Mouse (Mus musculus) liver, adult 2 months (tissue): ENCODE results near the gene Bmp2k. TPM values are rescaled to one million over a fixed set of nuclear protein-coding genes. Genes with fewer than 3 reads are reported as not detected.

Experiments used
- DNase-seq: peaks from one replicate; pipeline ENCODE4 v3.0.0-alpha.2; 2011; ENCODE audit warnings: low read depth, low spot score; ENCODE audit errors: extremely low read depth
- H3K27ac ChIP-seq: fragments of 200-500 bp; replicated peaks from 2 replicates; pipeline ENCODE4 v1.5.1; 2012; ENCODE audit warnings: low read depth, mild to moderate bottlenecking, control low read depth, inconsistent platforms, low read length; ENCODE audit not compliant: insufficient read depth
- H3K27me3 ChIP-seq: fragments of 200-500 bp; 2 replicates; pipeline ENCODE4 v1.6.1; 2012; ENCODE audit warnings: mild to moderate bottlenecking, moderate library complexity, low read length, inconsistent platforms; ENCODE audit not compliant: control insufficient read depth, insufficient read depth
- H3K36me3 ChIP-seq: fragments of 200-500 bp; 2 replicates; pipeline ENCODE4 v1.6.1; 2012; ENCODE audit warnings: low read length, inconsistent platforms; ENCODE audit not compliant: control insufficient read depth, insufficient read depth
- H3K4me1 ChIP-seq: fragments of 200-500 bp; 2 replicates; pipeline ENCODE4 v1.6.1; 2011; ENCODE audit warnings: low read length; ENCODE audit not compliant: control insufficient read depth, insufficient read depth
- H3K4me3 ChIP-seq: fragments of 200-500 bp; 2 replicates; pipeline ENCODE4 v1.5.1; 2011; ENCODE audit warnings: low read depth, mild to moderate bottlenecking, control low read depth, low read length, moderate library complexity; ENCODE audit not compliant: insufficient read depth
- H3K79me2 ChIP-seq: fragments of 200-500 bp; 2 replicates; pipeline ENCODE4 v1.6.1; 2012; ENCODE audit warnings: inconsistent platforms, mild to moderate bottlenecking, low read length, moderate library complexity; ENCODE audit not compliant: control insufficient read depth, insufficient read depth
- H3K9ac ChIP-seq: fragments of 200-500 bp; 2 replicates; pipeline ENCODE4 v1.6.1; 2012; ENCODE audit warnings: low read depth, mild to moderate bottlenecking, control low read depth, inconsistent platforms, low read length
- CTCF ChIP-seq: fragments of 200-500 bp; IDR thresholded peaks from 2 replicates; pipeline ENCODE4 v1.5.1; 2011; ENCODE audit warnings: low read depth, low read length, control low read depth
- POLR2A ChIP-seq: fragments of 200-500 bp; IDR thresholded peaks from 2 replicates; pipeline ENCODE4 v1.6.1; 2011; ENCODE audit warnings: low read length, control low read depth; ENCODE audit not compliant: insufficient read depth; ENCODE audit errors: extremely low read depth
- WGBS: fragments of 180-500 bp; shearing (Covaris S2); methylation state at CpG from one replicate; pipeline ENCODE4 v1.1.7; 2018; 5-methylcytosine and 5-hydroxymethylcytosine counted together
- polyA plus RNA-seq: library from polyadenylated mRNA; depleted of rRNA; stranded (reverse); fragments of >200 nt; gene quantifications from 2 replicates; pipeline ENCODE4 v1.2.3, GENCODE M21; 2012
- total RNA-seq: library from RNA; depleted of rRNA; stranded (reverse); fragments of >200 nt; gene quantifications from 2 replicates; pipeline ENCODE4 v1.2.3, GENCODE M21; 2014

Bmp2k gene
- total and polyA plus RNA-seq, 2 experiments, result 2.9 to 7.1 TPM

DNA sequence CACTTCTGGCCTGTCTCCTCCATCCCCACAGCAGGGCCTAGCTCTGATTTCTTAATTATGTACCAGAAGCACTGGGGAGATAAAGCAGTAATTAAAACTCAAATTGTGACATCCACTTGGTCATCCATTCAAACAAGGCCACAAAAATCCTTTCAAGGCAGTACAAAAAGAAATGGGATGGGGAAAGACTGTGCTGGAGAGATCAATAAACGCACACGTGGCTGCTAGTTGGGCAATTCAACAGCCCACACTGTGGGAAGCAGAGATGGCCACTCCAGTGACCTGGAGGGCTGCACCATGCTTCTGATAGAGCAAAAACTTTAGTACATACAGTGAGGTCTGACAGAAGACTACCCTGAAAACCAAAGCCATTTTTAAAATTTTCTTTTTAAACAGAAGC, 112.6 kb downstream of the Bmp2k start:
- Histone ChIP-seq H3K36me3 (no peaks in the 10 kb centered on the region; the same call in 1 of the 2 replicates), H3K9ac (no peak overlapping the region), H3K4me1 (peaks cover 3% of the 10 kb centered on the region; the same call in 1 of the 2 replicates), H3K27me3 (no peaks in the 10 kb centered on the region), H3K27ac (no peak overlapping the region), H3K4me3 (no peak overlapping the region), H3K79me2 (no peaks in the 10 kb centered on the region)
- no peak for TF ChIP-seq POLR2A
- no peak for TF ChIP-seq CTCF
- DNase-seq, result peak; percentile 83
- 20% methylated on average over 2 of the region's 2 CpGs for WGBS

DNA sequence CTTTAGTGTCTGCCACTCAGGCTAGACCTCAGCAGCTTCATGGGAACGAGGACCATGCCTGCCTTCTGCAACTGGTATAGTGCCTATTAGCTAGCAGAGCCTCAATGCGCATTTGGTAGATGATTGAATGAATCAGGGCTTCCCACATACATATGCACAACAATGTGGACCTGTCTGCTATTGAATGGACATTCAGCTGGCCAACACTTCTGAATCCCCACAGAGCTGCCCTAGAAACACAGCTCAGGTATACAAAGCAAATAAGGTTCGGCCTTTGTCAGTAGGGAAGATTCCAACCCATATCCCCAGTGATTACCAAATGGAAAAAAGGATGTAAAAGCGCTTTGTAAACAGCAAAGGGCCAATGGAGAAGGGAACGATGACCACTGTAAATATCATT, 113.2 kb downstream of the Bmp2k start:
- peaks cover 3% of the 10 kb centered on the region; the same call in 1 of the 2 replicates for H3K4me1 ChIP-seq
- no peak overlapping the region for H3K9ac ChIP-seq
- H3K36me3 ChIP-seq, result no peaks in the 10 kb centered on the region; the same call in 1 of the 2 replicates
- TF ChIP-seq CTCF (no peak), POLR2A (no peak)
- H3K79me2 ChIP-seq, result no peaks in the 10 kb centered on the region
- peak; percentile 23 for DNase-seq
- H3K27me3 ChIP-seq, result no peaks in the 10 kb centered on the region
- H3K4me3 ChIP-seq, result peak overlapping the region; percentile 60; the same call in 1 of the 2 replicates
- 17% methylated on average over 5 of the region's 5 CpGs for WGBS
- no peak overlapping the region for H3K27ac ChIP-seq

DNA sequence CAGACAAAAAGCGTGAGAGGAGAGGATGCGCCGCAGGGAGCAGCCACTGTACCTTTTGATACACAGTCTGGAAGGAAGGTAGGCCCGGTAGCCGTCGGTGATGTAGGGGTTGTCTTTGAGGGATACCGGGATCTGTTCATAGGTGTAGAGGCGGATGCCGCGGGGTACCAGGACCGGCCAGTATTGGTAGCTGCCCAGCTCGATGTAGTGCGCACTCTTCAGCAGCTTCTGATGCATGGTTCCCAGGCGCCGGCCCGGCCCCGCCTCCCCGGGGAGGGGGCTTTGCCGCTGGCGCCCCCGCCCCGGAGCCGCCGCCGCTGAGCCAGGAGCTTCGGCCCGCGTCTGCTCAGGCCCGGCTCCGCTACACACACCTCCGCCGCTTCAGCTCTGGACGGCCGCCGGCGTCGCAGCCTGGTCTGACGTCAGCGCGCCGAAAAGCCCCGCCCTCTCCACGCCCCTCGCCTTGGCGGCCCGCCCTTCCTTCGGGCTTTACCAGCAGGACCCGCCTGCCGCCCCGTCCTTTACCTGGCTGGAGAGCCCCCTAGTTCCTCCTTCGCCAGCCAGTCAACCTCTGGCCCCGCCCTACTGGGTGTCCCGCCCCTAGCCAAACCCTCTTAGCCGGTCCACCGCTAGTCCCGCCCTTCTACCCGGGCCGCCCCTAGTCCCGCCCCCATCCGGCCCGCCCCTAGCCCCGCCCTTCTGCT, 113.9 kb downstream of the Bmp2k start, which contains the start of gene Paqr3:
Gene Paqr3 (minus strand): TSS at position 390 of the 704 bp plus-strand sequence.
- Histone ChIP-seq H3K79me2 (no peaks in the 10 kb centered on the region), H3K9ac (peak within 1 kb of the TSS; percentile 71), H3K27ac (no peak within 1 kb of the TSS), H3K4me1 (peaks cover 3% of the 10 kb centered on the region; the same call in 1 of the 2 replicates), H3K4me3 (peak within 1 kb of the TSS; percentile 60), H3K27me3 (no peaks in the 10 kb centered on the region), H3K36me3 (no peaks in the 10 kb centered on the region; the same call in 1 of the 2 replicates)
- WGBS, result 1% methylated on average over 62 of the region's 62 CpGs
- peak; percentile 89 for DNase-seq
- TF ChIP-seq POLR2A (peak; percentile 40; the same call in 1 of the 2 replicates), CTCF (no peak)

DNA sequence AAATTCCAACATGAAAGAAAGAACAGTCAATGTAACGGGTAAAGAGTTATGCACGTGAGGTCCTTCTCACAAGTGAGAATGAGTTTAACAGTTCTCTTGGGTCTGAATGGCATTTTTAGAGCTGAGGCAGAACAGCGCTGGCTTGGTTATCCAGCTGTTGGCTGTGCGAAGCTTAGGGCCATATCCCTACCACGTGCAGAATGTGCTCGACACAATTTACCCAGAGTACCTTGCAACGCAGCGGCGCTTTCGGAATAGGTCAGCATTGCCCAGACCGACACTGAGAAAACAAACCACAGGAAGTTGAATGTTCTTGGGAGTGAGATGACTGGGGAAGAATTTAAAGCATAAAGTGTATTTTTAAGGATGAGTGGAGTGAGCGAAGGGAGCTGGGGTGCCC, 127.5 kb downstream of the Bmp2k start:
- H3K27ac ChIP-seq, result no peak overlapping the region
- no peak for DNase-seq
- no peak overlapping the region for H3K9ac ChIP-seq
- no peaks in the 10 kb centered on the region for H3K27me3 ChIP-seq
- TF ChIP-seq CTCF (no peak), POLR2A (no peak)
- H3K4me3 ChIP-seq, result no peak overlapping the region
- no peaks in the 10 kb centered on the region for H3K4me1 ChIP-seq
- 82% methylated on average over 12 of the region's 12 CpGs for WGBS
- H3K79me2 ChIP-seq, result no peaks in the 10 kb centered on the region
- H3K36me3 ChIP-seq, result no peaks in the 10 kb centered on the region

DNA sequence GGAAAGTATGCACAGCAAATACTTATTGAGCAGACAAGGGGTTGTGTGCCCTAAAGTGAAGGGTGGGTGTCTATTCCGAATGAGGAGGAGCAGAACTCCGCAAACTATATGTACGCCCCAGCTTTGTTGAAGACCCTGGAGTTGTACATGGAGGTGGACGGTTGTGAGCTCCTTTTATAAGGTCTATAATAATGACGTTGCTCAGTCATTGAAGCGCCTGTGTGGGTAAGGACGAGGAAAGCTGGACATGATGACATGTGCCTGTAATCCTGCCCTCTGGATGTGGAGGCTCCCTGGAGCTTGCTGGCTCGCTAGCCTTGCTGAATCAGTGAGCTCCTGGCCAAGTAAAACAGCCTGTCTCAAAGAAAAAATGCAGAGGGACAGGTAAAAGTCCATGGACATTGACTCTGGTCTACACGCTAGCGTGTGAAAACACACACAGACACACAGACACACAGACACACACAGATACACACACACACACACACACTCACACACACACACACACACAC, 128.0 kb downstream of the Bmp2k start:
- DNase-seq, result peak; percentile 66
- TF ChIP-seq POLR2A (no peak), CTCF (no peak)
- 53% methylated on average over 10 of the region's 10 CpGs for WGBS

DNA sequence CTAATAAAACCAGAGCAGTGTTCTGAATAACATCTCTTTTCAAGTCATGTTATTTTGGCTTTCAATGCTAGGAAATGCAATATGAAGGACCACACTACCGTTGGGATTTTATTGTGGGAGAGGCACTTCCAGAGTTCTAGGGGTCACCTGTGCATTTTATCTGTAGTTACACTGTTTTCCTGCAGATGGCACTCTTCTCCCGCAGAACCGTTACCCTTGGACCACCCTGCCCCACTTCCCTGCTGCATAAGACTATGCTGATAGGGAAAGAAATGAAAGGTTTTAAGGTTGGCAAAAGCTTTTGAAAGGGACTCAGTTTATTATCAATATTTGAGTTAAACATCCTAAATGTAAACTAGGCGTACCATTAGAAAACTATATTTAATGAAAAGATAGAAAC, 128.5 kb downstream of the Bmp2k start:
- no peak overlapping the region for H3K27ac ChIP-seq
- WGBS, result 28% methylated on average over 4 of the region's 4 CpGs
- no peak for TF ChIP-seq POLR2A
- peak; percentile 64 for TF ChIP-seq CTCF
- H3K27me3 ChIP-seq, result no peaks in the 10 kb centered on the region
- no peak for DNase-seq
- no peaks in the 10 kb centered on the region for H3K36me3 ChIP-seq
- no peak overlapping the region for H3K9ac ChIP-seq
- H3K79me2 ChIP-seq, result no peaks in the 10 kb centered on the region
- no peaks in the 10 kb centered on the region for H3K4me1 ChIP-seq
- no peak overlapping the region for H3K4me3 ChIP-seq

More for the DNA sequence above, 128.0 kb downstream of the Bmp2k start:
- no peak overlapping the region for H3K4me3 ChIP-seq
- no peaks in the 10 kb centered on the region for H3K4me1 ChIP-seq
- no peaks in the 10 kb centered on the region for H3K79me2 ChIP-seq
- H3K27me3 ChIP-seq, result no peaks in the 10 kb centered on the region
- H3K27ac ChIP-seq, result no peak overlapping the region
- H3K36me3 ChIP-seq, result no peaks in the 10 kb centered on the region
- H3K9ac ChIP-seq, result no peak overlapping the region
